Mouse (Mus musculus): Measurements from ENCODE around the gene Scaf8. TPM values are rescaled to one million over a fixed set of nuclear protein-coding genes. Genes with fewer than 3 reads are reported as not detected.
"Not testable (repeated sequence)": the region's sequence is repeated elsewhere in the genome, so short reads cannot be mapped to it uniquely, and the experiment has no call there.

The Scaf8 gene
- total and polyA plus RNA-seq, 2 experiments from 2014 or later = 15.8 to 56.0 TPM

- Histone ChIP-seq H3K4me3 (ENCODE audit: low read depth, low read length) (peak overlapping the region; percentile 75), H3K4me2 (ENCODE audit: low read depth, low read length, poor library complexity, severe bottlenecking) (peak overlapping the region; percentile 50), H3K9ac (replicated peaks; ENCODE audit: low read length, poor library complexity, severe bottlenecking) (peak overlapping the region; percentile 70), H3K27ac (ENCODE audit: low read depth, low read length) (peak overlapping the region; percentile 97), H3K36me3 (ENCODE audit: insufficient read depth, low read length) (no peaks in the 10 kb centered on the region), H3K27me3 (ENCODE audit: insufficient read depth, low read length) (no peaks in the 10 kb centered on the region), H3K4me1 (ENCODE audit: insufficient read depth, low read length) (no peaks in the 10 kb centered on the region), H3K9me3 (ENCODE audit: low read length) (no peaks in the 10 kb centered on the region)
- DNase-seq (ENCODE audit: low spot score) = no peak
- 0 out of 2 replicates have a peak, but pooled peaks have one; percentile 21 for TF ChIP-seq CTCF (IDR thresholded peaks at IDR 0.05)
- peak; percentile 76 for ATAC-seq (ENCODE audit: low FRiP score)
- under 1% methylated on average over 31 of the region's 31 CpGs for WGBS
Observed at GRCm38 (mm10) chr17:3114358-3114719, 433 bp upstream of the Scaf8 start.

- ATAC-seq (ENCODE audit: low FRiP score) = peak; percentile 47
- H3K4me2 ChIP-seq (ENCODE audit: low read depth, low read length, poor library complexity, severe bottlenecking) = peak overlapping the region; percentile 50
- WGBS = 0% methylated on average over 23 of the region's 47 CpGs
Observed at GRCm38 (mm10) chr17:3115380-3115974, 705 bp downstream of the Scaf8 start.

GRCm38 (mm10) chr17:3120949-3121348 lies 6.2 kb downstream of the Scaf8 start:
- 78% methylated on average over 8 of the region's 8 CpGs for WGBS
- not testable (repeated sequence) for ATAC-seq (ENCODE audit: low FRiP score)

More at GRCm38 (mm10) chr17:3115380-3115974, 705 bp downstream of the Scaf8 start:
- Histone ChIP-seq H3K9ac (replicated peaks; ENCODE audit: low read length, poor library complexity, severe bottlenecking) (peak overlapping the region; percentile 94), H3K27me3 (ENCODE audit: insufficient read depth, low read length) (no peaks in the 10 kb centered on the region), H3K27ac (ENCODE audit: low read depth, low read length) (peak overlapping the region; percentile 97), H3K9me3 (ENCODE audit: low read length) (no peaks in the 10 kb centered on the region), H3K4me1 (ENCODE audit: insufficient read depth, low read length) (no peaks in the 10 kb centered on the region), H3K4me3 (ENCODE audit: low read depth, low read length) (peak overlapping the region; percentile 75), H3K36me3 (ENCODE audit: insufficient read depth, low read length) (no peaks in the 10 kb centered on the region)
- peak; percentile 51 for DNase-seq (ENCODE audit: low spot score)
- no peak for TF ChIP-seq CTCF (IDR thresholded peaks at IDR 0.05)

GRCm38 (mm10) chr17:3123581-3123980 lies 8.8 kb downstream of the Scaf8 start:
- 57% methylated on average over 1 of the region's 1 CpGs for WGBS
- DNase-seq (ENCODE audit: low spot score); H3K9ac ChIP-seq (replicated peaks; ENCODE audit: low read length, poor library complexity, severe bottlenecking): not testable (repeated sequence)

More at GRCm38 (mm10) chr17:3120949-3121348, 6.2 kb downstream of the Scaf8 start:
- not testable (repeated sequence) for H3K27me3 ChIP-seq (ENCODE audit: insufficient read depth, low read length); H3K9me3 ChIP-seq (ENCODE audit: low read length); H3K36me3 ChIP-seq (ENCODE audit: insufficient read depth, low read length); H3K4me3 ChIP-seq (ENCODE audit: low read depth, low read length); H3K9ac ChIP-seq (replicated peaks; ENCODE audit: low read length, poor library complexity, severe bottlenecking); H3K4me2 ChIP-seq (ENCODE audit: low read depth, low read length, poor library complexity, severe bottlenecking); DNase-seq (ENCODE audit: low spot score); H3K27ac ChIP-seq (ENCODE audit: low read depth, low read length); H3K4me1 ChIP-seq (ENCODE audit: insufficient read depth, low read length)

GRCm38 (mm10) chr17:3128716-3129115 lies 13.9 kb downstream of the Scaf8 start:
- Histone ChIP-seq H3K4me2 (ENCODE audit: low read depth, low read length, poor library complexity, severe bottlenecking) (no peak overlapping the region), H3K4me1 (ENCODE audit: insufficient read depth, low read length) (no peaks in the 10 kb centered on the region), H3K4me3 (ENCODE audit: low read depth, low read length) (no peak overlapping the region), H3K9me3 (ENCODE audit: low read length) (no peaks in the 10 kb centered on the region), H3K36me3 (ENCODE audit: insufficient read depth, low read length) (0 out of 2 replicates have a peak, but pooled peaks cover 3% of the 10 kb centered on the region), H3K9ac (replicated peaks; ENCODE audit: low read length, poor library complexity, severe bottlenecking) (no peak overlapping the region), H3K27ac (ENCODE audit: low read depth, low read length) (no peak overlapping the region), H3K27me3 (ENCODE audit: insufficient read depth, low read length) (no peaks in the 10 kb centered on the region)
- 97% methylated on average over 1 of the region's 1 CpGs for WGBS
- DNase-seq (ENCODE audit: low spot score) = no peak
- TF ChIP-seq CTCF (IDR thresholded peaks at IDR 0.05) = no peak
- no peak for ATAC-seq (ENCODE audit: low FRiP score)

More at GRCm38 (mm10) chr17:3123581-3123980, 8.8 kb downstream of the Scaf8 start:
- not testable (repeated sequence) for H3K4me2 ChIP-seq (ENCODE audit: low read depth, low read length, poor library complexity, severe bottlenecking); ATAC-seq (ENCODE audit: low FRiP score); H3K4me1 ChIP-seq (ENCODE audit: insufficient read depth, low read length); H3K27me3 ChIP-seq (ENCODE audit: insufficient read depth, low read length); H3K9me3 ChIP-seq (ENCODE audit: low read length); H3K27ac ChIP-seq (ENCODE audit: low read depth, low read length); H3K4me3 ChIP-seq (ENCODE audit: low read depth, low read length); H3K36me3 ChIP-seq (ENCODE audit: insufficient read depth, low read length)

GRCm38 (mm10) chr17:3129791-3130190 lies 15.0 kb downstream of the Scaf8 start:
- no peaks in the 10 kb centered on the region for H3K4me1 ChIP-seq (ENCODE audit: insufficient read depth, low read length)

More at GRCm38 (mm10) chr17:3129791-3130190, 15.0 kb downstream of the Scaf8 start:
- H3K9ac ChIP-seq (replicated peaks; ENCODE audit: low read length, poor library complexity, severe bottlenecking) = no peak overlapping the region
- H3K4me2 ChIP-seq (ENCODE audit: low read depth, low read length, poor library complexity, severe bottlenecking) = no peak overlapping the region
- ATAC-seq (ENCODE audit: low FRiP score) = no peak
- no peak for TF ChIP-seq CTCF (IDR thresholded peaks at IDR 0.05)
- H3K9me3 ChIP-seq (ENCODE audit: low read length) = no peaks in the 10 kb centered on the region
- no peak overlapping the region for H3K27ac ChIP-seq (ENCODE audit: low read depth, low read length)
- no peak overlapping the region for H3K4me3 ChIP-seq (ENCODE audit: low read depth, low read length)
- no peak for DNase-seq (ENCODE audit: low spot score)
- H3K27me3 ChIP-seq (ENCODE audit: insufficient read depth, low read length) = no peaks in the 10 kb centered on the region
- H3K36me3 ChIP-seq (ENCODE audit: insufficient read depth, low read length) = 0 out of 2 replicates have a peak, but pooled peaks cover 3% of the 10 kb centered on the region
- WGBS = 93% methylated on average over 3 of the region's 3 CpGs
